Mouse (Mus musculus) adipose tissue, adult 10 weeks (tissue): ENCODE results near the gene Gsta2. TPM values are rescaled to one million over a fixed set of nuclear protein-coding genes. Genes with fewer than 3 reads are reported as not detected.

Source experiments
- polyA plus RNA-seq: library from polyadenylated mRNA; stranded (reverse); fragments of 350-450 nt; fragmentation: Illumina TruSeq; extraction: RNeasy Lipid Tissue Mini Kit (QIAGEN cat#74804); gene quantifications from one replicate; pipeline ENCODE4 v1.2.3, GENCODE M21; 2014; ENCODE audit warnings: low read depth, low replicate concordance

The Gsta2 gene
- polyA plus RNA-seq: 1.9 TPM

DNA sequence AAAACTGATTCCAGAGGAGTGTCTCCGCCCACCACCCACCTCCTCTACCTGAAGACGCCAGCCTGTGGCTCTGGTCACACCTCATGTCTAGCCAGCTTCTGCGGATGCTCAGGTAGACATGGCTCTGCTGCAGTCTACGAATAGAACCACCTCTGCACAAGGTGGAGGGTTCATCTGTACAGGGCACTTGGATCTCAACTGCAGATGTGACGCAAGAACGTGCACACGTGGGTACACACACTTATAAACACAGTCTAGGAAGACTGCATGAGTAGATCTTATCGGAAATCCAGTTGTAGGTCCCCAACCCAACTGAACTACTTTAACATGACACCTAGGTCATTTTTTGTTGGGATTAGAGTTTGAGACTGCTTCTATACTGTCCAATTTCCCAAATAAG is at the start of gene Gsta2:
Gene Gsta2, minus strand, starts transcription at position 178 of the 400 bp plus-strand sequence.

DNA sequence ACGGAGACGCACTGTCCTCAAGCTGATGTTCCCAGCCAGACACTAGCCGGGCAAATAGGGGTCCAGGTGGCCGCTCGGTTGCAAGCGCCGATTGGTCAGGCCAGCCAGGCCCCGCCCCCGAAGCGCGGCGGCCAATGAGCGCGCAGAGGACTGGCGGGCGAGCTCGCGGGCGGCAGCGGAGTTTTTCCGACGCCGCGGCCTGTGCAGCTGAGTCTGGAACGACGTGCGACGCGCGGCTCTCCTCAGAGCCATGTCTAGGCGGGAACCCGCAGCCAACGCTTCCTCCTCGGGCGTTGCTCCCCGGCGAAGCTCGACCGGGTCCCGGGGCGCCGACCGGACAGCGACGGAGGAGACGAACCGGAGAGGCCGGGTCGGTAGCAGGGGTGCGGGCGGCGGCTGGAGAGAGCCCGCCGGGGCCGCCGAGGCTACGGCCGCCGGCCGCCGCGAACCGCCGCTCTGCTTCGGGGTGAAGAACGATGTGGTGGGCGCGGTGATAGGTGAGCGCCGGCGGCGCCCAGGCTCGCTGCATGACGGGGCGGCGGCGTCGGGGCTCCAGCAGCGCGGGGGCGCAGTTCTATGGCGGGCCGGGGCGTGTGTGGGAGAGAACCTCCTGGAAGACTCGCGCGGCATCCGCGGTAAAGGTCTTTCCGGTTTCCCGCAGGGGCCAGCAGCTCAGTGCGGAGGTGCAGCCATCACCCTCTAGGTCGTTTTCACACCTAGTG is 40.2 kb upstream of the Gsta2 start, which contains the start of gene Ddx43:
Gene Ddx43, plus strand, starts transcription at position 148 of the 722 bp plus-strand sequence.

GRCm38 (mm10) chr9:78378113-78378785 is 22.7 kb upstream of the Gsta2 start, which contains the start of gene Ooep:
Gene Ooep, minus strand, starts transcription at chr9:78378725.

DNA sequence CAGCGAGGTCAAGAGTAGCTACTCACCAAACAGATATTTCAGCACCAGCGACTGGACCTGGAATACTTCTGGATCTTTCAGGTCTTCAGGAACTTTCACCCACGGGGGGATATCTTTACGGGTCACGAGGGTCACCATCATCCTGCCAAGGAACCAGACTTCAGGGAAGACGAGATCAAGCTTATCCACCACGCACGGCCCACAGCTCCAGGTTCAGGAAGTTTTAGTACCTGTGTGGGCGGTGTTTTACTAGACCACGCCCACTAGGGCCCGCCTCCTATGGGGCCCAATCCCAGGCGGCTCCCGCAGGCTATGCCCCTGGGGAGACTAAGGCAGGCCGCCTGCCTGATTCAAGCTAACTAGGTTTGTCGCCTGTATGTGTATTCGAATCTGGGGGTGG is 12.4 kb upstream of the Gsta2 start, which contains the start of gene Dppa5a:
Gene Dppa5a, minus strand, starts transcription at position 219 of the 400 bp plus-strand sequence.

GRCm38 (mm10) chr9:78327289-78327688 is 28.3 kb downstream of the Gsta2 start, which contains the start of gene Omt2b:
Gene Omt2b, plus strand, starts transcription at chr9:78327589.

DNA sequence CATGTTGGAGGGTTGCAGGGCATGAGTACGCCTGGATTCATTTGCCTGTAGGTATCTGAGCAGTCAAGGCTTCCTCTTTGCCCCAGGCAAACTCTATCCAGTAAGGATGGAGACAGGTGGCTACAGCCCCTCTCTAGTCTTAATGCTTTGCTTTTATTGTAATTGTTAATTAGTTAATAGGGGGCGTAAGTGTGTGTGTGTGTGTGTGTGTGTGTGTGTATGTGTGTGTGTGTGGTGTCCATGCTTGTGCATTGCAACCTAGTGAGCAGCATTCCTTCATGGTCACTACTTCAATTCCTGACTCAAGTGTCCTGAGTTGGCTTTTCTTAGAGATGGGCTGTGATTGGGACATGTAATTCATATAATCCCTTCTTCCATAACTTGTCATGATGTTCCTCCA is 40.9 kb downstream of the Gsta2 start, which contains the start of gene Omt2a:
Gene Omt2a, minus strand, starts transcription at position 101 of the 400 bp plus-strand sequence.

DNA sequence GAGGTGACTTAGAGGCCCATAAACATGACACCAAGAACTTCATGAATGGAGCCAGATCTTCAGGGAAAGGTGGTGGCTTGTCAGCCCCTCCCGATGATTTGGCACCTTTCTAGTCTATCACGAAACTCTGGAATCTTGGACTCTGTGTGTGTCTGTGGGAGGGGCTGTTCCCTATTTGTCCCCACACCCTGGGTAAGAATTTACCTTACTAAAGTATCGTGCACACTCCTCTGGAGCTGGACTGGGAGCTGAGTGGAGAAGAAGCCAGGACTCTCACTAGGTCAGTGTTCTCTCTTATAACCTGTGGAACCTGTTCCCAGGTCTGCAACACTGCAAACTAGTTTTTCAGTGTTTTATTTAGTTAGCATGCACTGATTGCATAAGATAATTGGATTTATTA is 65.9 kb downstream of the Gsta2 start, which contains the start of gene Gm10639:
Gene Gm10639, plus strand, starts transcription at position 201 of the 400 bp plus-strand sequence.

Other genes starting within 250 kb of the Gsta2 start
- gene Fbxo9, start 246.7 kb downstream of the Gsta2 start, polyA plus RNA-seq: 56.3 TPM
- 21.8 TPM for gene Ick, start 246.6 kb downstream of the Gsta2 start, polyA plus RNA-seq
- 55.6 TPM for gene Gsta4, start 173.0 kb downstream of the Gsta2 start, polyA plus RNA-seq
- gene Gsta1, start 125.1 kb downstream of the Gsta2 start, polyA plus RNA-seq: not detected
- not detected for gene Gm3776, start 98.7 kb downstream of the Gsta2 start, polyA plus RNA-seq
- not detected for gene Gm10639, start 65.9 kb downstream of the Gsta2 start, polyA plus RNA-seq
- not detected for gene Omt2a, start 41.0 kb downstream of the Gsta2 start, polyA plus RNA-seq
- not detected for gene Omt2b, start 28.2 kb downstream of the Gsta2 start, polyA plus RNA-seq
- gene Dppa5a, start 12.4 kb upstream of the Gsta2 start, polyA plus RNA-seq: not detected
- gene Ooep, start 22.9 kb upstream of the Gsta2 start, polyA plus RNA-seq: not detected
- 0.26 TPM for gene Ddx43, start 40.0 kb upstream of the Gsta2 start, polyA plus RNA-seq
- gene Cgas, start 87.4 kb upstream of the Gsta2 start, polyA plus RNA-seq: 0.97 TPM
- 12.2 TPM for gene Mto1, start 92.4 kb upstream of the Gsta2 start, polyA plus RNA-seq
- gene Gm17324, start 93.0 kb upstream of the Gsta2 start, polyA plus RNA-seq: 0.36 TPM
- 8,136 TPM for gene Eef1a1, start 133.4 kb upstream of the Gsta2 start, polyA plus RNA-seq
- gene Slc17a5, start 232.3 kb upstream of the Gsta2 start, polyA plus RNA-seq: 30.5 TPM